Mouse (Mus musculus): ENCODE data around the gene Rasd2. TPM values are rescaled to one million over a fixed set of nuclear protein-coding genes. Genes with fewer than 3 reads are reported as not detected.

Rasd2 gene
- polyA plus RNA-seq, 1 experiment, result not detected

DNA sequence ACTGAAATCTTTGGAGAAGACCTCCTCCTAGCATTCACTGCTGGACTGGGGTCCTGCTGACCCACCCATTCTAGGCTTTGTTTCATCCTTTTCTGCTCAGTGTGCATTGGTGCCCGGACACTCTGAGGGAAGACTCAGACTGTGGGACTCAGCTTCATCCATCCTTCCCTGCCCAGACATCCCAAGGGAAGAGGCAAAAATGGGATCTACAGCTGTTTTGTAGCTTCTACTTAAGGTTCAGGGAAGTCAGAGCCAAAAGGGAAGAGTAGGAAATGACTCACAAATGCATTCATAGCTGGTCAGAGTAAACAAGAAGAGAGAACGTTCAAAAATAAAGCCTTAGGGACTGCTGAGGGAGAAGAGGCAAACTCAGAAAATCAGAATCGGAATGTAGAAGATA, 40.3 kb downstream of the Rasd2 start:
- H3K79me2 ChIP-seq (ENCODE audit: control insufficient read depth, insufficient read depth), result no peaks in the 10 kb centered on the region
- no peaks in the 10 kb centered on the region for H3K36me3 ChIP-seq (ENCODE audit: control insufficient read depth, insufficient read depth)
- no peak overlapping the region for H3ac ChIP-seq (ENCODE audit: control insufficient read depth, insufficient read length)
- no peak overlapping the region for H3K4me3 ChIP-seq
- TF ChIP-seq POLR2AphosphoS2 (IDR thresholded peaks at IDR 0.05; ENCODE audit: insufficient read length, low read depth) (no peak), MYOD1 (IDR thresholded peaks at IDR 0.05; ENCODE audit: control insufficient read depth in 1 of 3, insufficient read length in 2 of 3, low read depth in 2 of 3) (no peak), TCF12 (IDR thresholded peaks at IDR 0.05; ENCODE audit: insufficient read depth, poor library complexity, severe bottlenecking) (no peak), POLR2A (IDR thresholded peaks at IDR 0.05; ENCODE audit: insufficient read length, low read depth) (no peak), CEBPB (IDR thresholded peaks at IDR 0.05; ENCODE audit: insufficient read depth, poor library complexity, severe bottlenecking) (no peak), SRF (IDR thresholded peaks at IDR 0.05; ENCODE audit: control insufficient read depth, insufficient read length, low read depth) (no peak), E2F4 (IDR thresholded peaks at IDR 0.05; ENCODE audit: insufficient read depth) (no peak), TCF3 (IDR thresholded peaks at IDR 0.05; ENCODE audit: insufficient read length, low read depth) (no peak), REST (IDR thresholded peaks at IDR 0.05; ENCODE audit: insufficient read depth, insufficient read length) (no peak), MYOG (IDR thresholded peaks at IDR 0.05; ENCODE audit: control insufficient read depth in 1 of 3, insufficient read depth in 1 of 3, insufficient read length in 2 of 3, low read depth in 2 of 3) (no peak), USF1 (IDR thresholded peaks at IDR 0.05; ENCODE audit: low read depth) (no peak), MAX (IDR thresholded peaks at IDR 0.05; ENCODE audit: low read depth) (no peak)
- H3K27me3 ChIP-seq (ENCODE audit: control insufficient read depth, insufficient read depth, insufficient read length), result no peaks in the 10 kb centered on the region
- no peak overlapping the region for H3K4me2 ChIP-seq (ENCODE audit: low read depth)

DNA sequence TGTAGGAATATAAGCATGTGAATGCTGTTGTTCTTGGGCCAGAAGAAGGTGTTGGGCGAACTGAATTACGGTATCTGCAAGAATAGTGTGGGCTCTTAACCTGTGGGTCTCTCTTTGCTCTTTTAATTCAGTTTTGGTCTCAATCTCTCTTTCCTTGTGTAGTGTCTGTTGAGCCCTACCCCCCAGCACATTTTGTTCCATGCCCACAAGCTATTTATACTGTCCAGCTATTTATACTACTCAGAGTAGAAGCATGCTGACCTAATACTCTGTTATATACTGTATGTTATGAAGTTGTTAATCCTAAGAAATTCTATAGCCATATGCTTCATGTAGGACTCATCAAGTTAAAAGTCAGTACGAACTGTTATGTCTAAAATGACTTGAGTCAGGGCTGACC, 41.9 kb downstream of the Rasd2 start:
- no peaks in the 10 kb centered on the region for H3K27me3 ChIP-seq (ENCODE audit: control insufficient read depth, insufficient read depth, insufficient read length)
- no peaks in the 10 kb centered on the region for H3K79me2 ChIP-seq (ENCODE audit: control insufficient read depth, insufficient read depth)
- H3K4me2 ChIP-seq (ENCODE audit: low read depth), result no peak overlapping the region
- H3K36me3 ChIP-seq (ENCODE audit: control insufficient read depth, insufficient read depth), result no peaks in the 10 kb centered on the region
- H3ac ChIP-seq (ENCODE audit: control insufficient read depth, insufficient read length), result no peak overlapping the region
- H3K4me3 ChIP-seq, result no peak overlapping the region
- TF ChIP-seq POLR2A (IDR thresholded peaks at IDR 0.05; ENCODE audit: insufficient read length, low read depth), result no peak
- no peak for TF ChIP-seq MYOG (IDR thresholded peaks at IDR 0.05; ENCODE audit: control insufficient read depth in 1 of 3, insufficient read depth in 1 of 3, insufficient read length in 2 of 3, low read depth in 2 of 3)
- TF ChIP-seq REST (IDR thresholded peaks at IDR 0.05; ENCODE audit: insufficient read depth, insufficient read length), result no peak
- TF ChIP-seq POLR2AphosphoS2 (IDR thresholded peaks at IDR 0.05; ENCODE audit: insufficient read length, low read depth), result no peak
- no peak for TF ChIP-seq SRF (IDR thresholded peaks at IDR 0.05; ENCODE audit: control insufficient read depth, insufficient read length, low read depth)
- TF ChIP-seq MAX (IDR thresholded peaks at IDR 0.05; ENCODE audit: low read depth), result no peak
- TF ChIP-seq E2F4 (IDR thresholded peaks at IDR 0.05; ENCODE audit: insufficient read depth), result no peak
- no peak for TF ChIP-seq CEBPB (IDR thresholded peaks at IDR 0.05; ENCODE audit: insufficient read depth, poor library complexity, severe bottlenecking)
- TF ChIP-seq TCF3 (IDR thresholded peaks at IDR 0.05; ENCODE audit: insufficient read length, low read depth), result no peak
- no peak for TF ChIP-seq USF1 (IDR thresholded peaks at IDR 0.05; ENCODE audit: low read depth)
- no peak for TF ChIP-seq MYOD1 (IDR thresholded peaks at IDR 0.05; ENCODE audit: control insufficient read depth in 1 of 3, insufficient read length in 2 of 3, low read depth in 2 of 3)

DNA sequence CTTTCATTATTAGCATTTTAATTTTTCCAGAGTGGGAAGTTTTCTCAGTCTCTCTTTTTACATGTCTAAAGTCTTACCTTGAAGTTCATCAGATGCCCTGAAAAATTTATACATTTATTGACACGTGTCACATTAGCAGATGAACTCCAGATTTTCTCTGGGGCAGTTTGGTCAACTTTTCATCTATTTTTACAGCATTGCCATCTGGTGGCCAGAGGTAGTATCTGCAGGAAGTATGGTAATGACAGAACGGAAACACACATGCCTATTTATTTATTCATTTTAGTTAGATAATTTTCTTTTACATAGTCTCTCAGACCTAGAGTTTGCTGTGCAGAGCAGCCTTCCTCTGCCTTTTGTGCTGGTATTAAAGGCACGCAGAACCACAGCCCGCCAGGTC, 58.4 kb downstream of the Rasd2 start:
- no peak overlapping the region for H3ac ChIP-seq (ENCODE audit: control insufficient read depth, insufficient read length)
- H3K79me2 ChIP-seq (ENCODE audit: control insufficient read depth, insufficient read depth), result no peaks in the 10 kb centered on the region
- no peak for TF ChIP-seq TCF3 (IDR thresholded peaks at IDR 0.05; ENCODE audit: insufficient read length, low read depth)
- no peaks in the 10 kb centered on the region for H3K27me3 ChIP-seq (ENCODE audit: control insufficient read depth, insufficient read depth, insufficient read length)
- H3K4me3 ChIP-seq, result no peak overlapping the region
- H3K4me2 ChIP-seq (ENCODE audit: low read depth), result no peak overlapping the region
- H3K36me3 ChIP-seq (ENCODE audit: control insufficient read depth, insufficient read depth), result no peaks in the 10 kb centered on the region

Other genes starting within 250 kb of the Rasd2 start
- gene Hmgxb4, start 220.6 kb upstream of the Rasd2 start, polyA plus RNA-seq (2012; fragmentation: generic; extraction: Trizol), result 9.1 TPM
- gene Tom1, start 180.2 kb upstream of the Rasd2 start, polyA plus RNA-seq (2012; fragmentation: generic; extraction: Trizol), result 84.2 TPM
- gene Hmox1, start 120.3 kb upstream of the Rasd2 start, polyA plus RNA-seq (2012; fragmentation: generic; extraction: Trizol), result 89.7 TPM
- 32.3 TPM for gene Mcm5, start 104.4 kb upstream of the Rasd2 start, polyA plus RNA-seq (2012; fragmentation: generic; extraction: Trizol)
- 0.06 TPM for gene Gm10358, start 192.6 kb downstream of the Rasd2 start, polyA plus RNA-seq (2012; fragmentation: generic; extraction: Trizol)
- not detected for gene Iqcm, start 234.8 kb downstream of the Rasd2 start, polyA plus RNA-seq (2012; fragmentation: generic; extraction: Trizol)